Mouse (Mus musculus): ENCODE data around the gene Tmem135. TPM values are rescaled to one million over a fixed set of nuclear protein-coding genes. Genes with fewer than 3 reads are reported as not detected.
"Not testable (repeated sequence)": the region's sequence is repeated elsewhere in the genome, so short reads cannot be mapped to it uniquely, and the experiment has no call there.

Tmem135 gene
- polyA plus RNA-seq, 1 experiment = not detected

GRCm38 (mm10) chr7:89327731-89328130, 76.3 kb downstream of the Tmem135 start:
- Histone ChIP-seq H3K4me3 (ENCODE audit: insufficient read depth, low read depth, low read length) (no peak overlapping the region), H3K27ac (ENCODE audit: insufficient read depth, low read depth, low read length) (no peak overlapping the region), H3K4me1 (ENCODE audit: control insufficient read depth, insufficient read depth, low read length) (no peaks in the 10 kb centered on the region)
- 87% methylated on average over 5 of the region's 5 CpGs for WGBS
- TF ChIP-seq CTCF (IDR thresholded peaks at IDR 0.05; ENCODE audit: insufficient read depth, low read depth, low read length) = no peak
- no peak for TF ChIP-seq POLR2A (IDR thresholded peaks at IDR 0.05; ENCODE audit: insufficient read depth, low read depth, low read length)

GRCm38 (mm10) chr7:89326761-89327160, 77.3 kb downstream of the Tmem135 start:
- WGBS = 80% methylated on average over 4 of the region's 4 CpGs
- Histone ChIP-seq H3K4me1 (ENCODE audit: control insufficient read depth, insufficient read depth, low read length) (no peaks in the 10 kb centered on the region), H3K27ac (ENCODE audit: insufficient read depth, low read depth, low read length) (no peak overlapping the region), H3K4me3 (ENCODE audit: insufficient read depth, low read depth, low read length) (no peak overlapping the region)
- no peak for TF ChIP-seq POLR2A (IDR thresholded peaks at IDR 0.05; ENCODE audit: insufficient read depth, low read depth, low read length)
- TF ChIP-seq CTCF (IDR thresholded peaks at IDR 0.05; ENCODE audit: insufficient read depth, low read depth, low read length) = no peak

DNA sequence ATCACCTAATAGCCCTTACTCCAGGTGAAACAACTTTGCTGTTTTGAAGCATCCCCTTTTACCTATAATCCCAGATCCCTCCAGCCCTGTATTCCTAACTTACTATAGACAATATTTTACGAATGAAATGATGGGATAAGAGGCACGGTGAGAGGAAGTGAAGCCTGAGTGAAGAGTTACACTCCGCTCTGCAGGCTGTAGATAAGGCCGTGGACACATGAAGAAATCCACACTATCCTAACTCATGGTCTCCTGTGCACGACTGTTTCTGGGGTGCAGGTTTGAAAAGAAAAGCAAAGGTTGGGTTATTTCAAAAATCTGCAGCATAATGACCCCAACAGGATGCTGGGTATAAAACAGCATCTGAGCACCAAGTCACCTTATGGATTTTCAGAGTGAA, 77.8 kb downstream of the Tmem135 start:
- Histone ChIP-seq H3K4me3 (ENCODE audit: insufficient read depth, low read depth, low read length) (no peak overlapping the region), H3K4me1 (ENCODE audit: control insufficient read depth, insufficient read depth, low read length) (no peaks in the 10 kb centered on the region), H3K27ac (ENCODE audit: insufficient read depth, low read depth, low read length) (no peak overlapping the region)
- WGBS = 91% methylated on average over 5 of the region's 5 CpGs
- TF ChIP-seq POLR2A (IDR thresholded peaks at IDR 0.05; ENCODE audit: insufficient read depth, low read depth, low read length) (no peak), CTCF (IDR thresholded peaks at IDR 0.05; ENCODE audit: insufficient read depth, low read depth, low read length) (no peak)

- not testable (repeated sequence) for H3K27ac ChIP-seq (ENCODE audit: insufficient read depth, low read depth, low read length); H3K4me3 ChIP-seq (ENCODE audit: insufficient read depth, low read depth, low read length); H3K4me1 ChIP-seq (ENCODE audit: control insufficient read depth, insufficient read depth, low read length)
- 89% methylated on average over 4 of the region's 4 CpGs for whole genome bisulfite sequencing
Observed at GRCm38 (mm10) chr7:89322741-89323140, 81.3 kb downstream of the Tmem135 start.

GRCm38 (mm10) chr7:89319351-89319750, 84.7 kb downstream of the Tmem135 start:
- Histone ChIP-seq H3K27ac (ENCODE audit: insufficient read depth, low read depth, low read length) (no peak overlapping the region), H3K4me1 (ENCODE audit: control insufficient read depth, insufficient read depth, low read length) (no peaks in the 10 kb centered on the region), H3K4me3 (ENCODE audit: insufficient read depth, low read depth, low read length) (no peak overlapping the region)
- TF ChIP-seq CTCF (IDR thresholded peaks at IDR 0.05; ENCODE audit: insufficient read depth, low read depth, low read length) (no peak), POLR2A (IDR thresholded peaks at IDR 0.05; ENCODE audit: insufficient read depth, low read depth, low read length) (no peak)
- WGBS = 84% methylated on average over 1 of the region's 1 CpGs

DNA sequence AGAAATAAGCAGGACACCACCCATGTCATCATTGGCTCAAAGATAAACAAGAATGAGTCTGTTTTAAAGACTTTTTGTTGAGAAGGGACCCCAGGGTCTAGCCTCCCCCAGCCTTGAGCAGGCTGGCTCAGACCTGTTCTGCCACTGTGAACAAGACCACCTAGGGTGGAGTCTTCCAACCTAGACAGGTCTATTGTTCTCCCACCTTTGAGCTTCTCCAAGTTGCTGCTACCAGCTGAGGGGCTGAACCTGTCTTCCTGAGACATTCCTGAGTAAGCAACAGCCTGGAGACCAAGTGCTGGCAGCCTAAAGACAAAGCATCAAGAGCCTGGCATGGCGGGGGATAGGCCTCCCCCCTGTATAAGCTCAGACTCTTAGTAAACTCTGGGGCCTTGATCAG, 86.9 kb downstream of the Tmem135 start:
- 95% methylated on average over 1 of the region's 1 CpGs for WGBS
- H3K27ac ChIP-seq (ENCODE audit: insufficient read depth, low read depth, low read length); H3K4me3 ChIP-seq (ENCODE audit: insufficient read depth, low read depth, low read length); H3K4me1 ChIP-seq (ENCODE audit: control insufficient read depth, insufficient read depth, low read length): not testable (repeated sequence)

GRCm38 (mm10) chr7:89316112-89316511, 87.9 kb downstream of the Tmem135 start:
- Histone ChIP-seq H3K4me3 (ENCODE audit: insufficient read depth, low read depth, low read length) (no peak overlapping the region), H3K27ac (ENCODE audit: insufficient read depth, low read depth, low read length) (no peak overlapping the region), H3K4me1 (ENCODE audit: control insufficient read depth, insufficient read depth, low read length) (no peaks in the 10 kb centered on the region)
- WGBS = 97% methylated on average over 3 of the region's 3 CpGs
- TF ChIP-seq POLR2A (IDR thresholded peaks at IDR 0.05; ENCODE audit: insufficient read depth, low read depth, low read length) (no peak), CTCF (IDR thresholded peaks at IDR 0.05; ENCODE audit: insufficient read depth, low read depth, low read length) (no peak)

DNA sequence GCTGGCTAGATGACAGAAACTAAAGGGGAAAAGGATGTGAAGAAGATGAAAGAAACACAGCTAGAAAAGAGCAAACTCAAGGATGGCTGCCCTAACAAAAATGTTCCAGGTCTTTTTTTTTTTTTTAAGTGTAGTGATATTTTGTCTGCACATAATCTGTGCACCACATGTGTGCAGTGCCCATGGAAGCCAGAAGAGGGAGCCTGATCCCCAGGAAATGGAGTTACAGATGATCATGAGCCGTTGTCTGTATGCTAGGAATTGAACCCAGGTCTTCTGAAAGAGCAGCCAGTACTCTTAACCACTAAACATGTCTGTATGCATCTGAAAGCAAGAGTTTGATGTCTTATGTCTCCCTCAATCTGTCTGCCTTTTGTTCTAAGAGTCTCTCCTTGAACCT, 92.5 kb downstream of the Tmem135 start:
- H3K4me3 ChIP-seq (ENCODE audit: insufficient read depth, low read depth, low read length) = no peak overlapping the region
- WGBS = 100% methylated on average over 1 of the region's 1 CpGs
- no peak for TF ChIP-seq POLR2A (IDR thresholded peaks at IDR 0.05; ENCODE audit: insufficient read depth, low read depth, low read length)
- TF ChIP-seq CTCF (IDR thresholded peaks at IDR 0.05; ENCODE audit: insufficient read depth, low read depth, low read length) = no peak

DNA sequence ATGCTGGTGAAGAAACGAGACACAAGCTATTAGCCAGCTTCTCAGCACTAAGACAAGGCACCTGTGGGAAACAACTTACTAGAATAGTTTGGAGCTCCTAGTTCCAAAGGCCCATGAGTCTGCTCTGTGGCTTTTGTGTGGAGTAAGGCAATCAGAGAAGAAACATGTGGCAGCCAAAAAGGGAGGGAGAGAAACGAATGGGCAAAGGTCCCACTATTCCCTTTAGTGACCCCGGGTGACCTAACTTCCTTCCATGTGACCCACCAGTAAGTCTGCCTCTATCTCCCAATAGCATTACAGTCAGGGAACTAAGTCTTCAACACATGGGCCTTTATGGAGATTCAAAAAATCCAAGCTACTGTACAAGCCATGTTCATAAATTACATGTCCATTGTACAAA, 95.1 kb downstream of the Tmem135 start:
- no peak for TF ChIP-seq POLR2A (IDR thresholded peaks at IDR 0.05; ENCODE audit: insufficient read depth, low read depth, low read length)
- no peak for TF ChIP-seq CTCF (IDR thresholded peaks at IDR 0.05; ENCODE audit: insufficient read depth, low read depth, low read length)
- WGBS = 55% methylated on average over 3 of the region's 3 CpGs
- Histone ChIP-seq H3K4me3 (ENCODE audit: insufficient read depth, low read depth, low read length) (no peak overlapping the region), H3K4me1 (ENCODE audit: control insufficient read depth, insufficient read depth, low read length) (no peaks in the 10 kb centered on the region), H3K27ac (ENCODE audit: insufficient read depth, low read depth, low read length) (no peak overlapping the region)

More for the DNA sequence above, 92.5 kb downstream of the Tmem135 start:
- no peaks in the 10 kb centered on the region for H3K4me1 ChIP-seq (ENCODE audit: control insufficient read depth, insufficient read depth, low read length)
- H3K27ac ChIP-seq (ENCODE audit: insufficient read depth, low read depth, low read length) = no peak overlapping the region

- 93% methylated on average over 11 of the region's 11 CpGs for WGBS
- H3K4me1 ChIP-seq (ENCODE audit: control insufficient read depth, insufficient read depth, low read length) = no peaks in the 10 kb centered on the region
- TF ChIP-seq CTCF (IDR thresholded peaks at IDR 0.05; ENCODE audit: insufficient read depth, low read depth, low read length) (no peak), POLR2A (IDR thresholded peaks at IDR 0.05; ENCODE audit: insufficient read depth, low read depth, low read length) (no peak)
- H3K4me3 ChIP-seq (ENCODE audit: insufficient read depth, low read depth, low read length) = no peak overlapping the region
- H3K27ac ChIP-seq (ENCODE audit: insufficient read depth, low read depth, low read length) = no peak overlapping the region
Observed at GRCm38 (mm10) chr7:89308238-89308637, 95.8 kb downstream of the Tmem135 start.
